Mouse (Mus musculus): ENCODE data around the gene Zmat5.

Zmat5 gene

DNA sequence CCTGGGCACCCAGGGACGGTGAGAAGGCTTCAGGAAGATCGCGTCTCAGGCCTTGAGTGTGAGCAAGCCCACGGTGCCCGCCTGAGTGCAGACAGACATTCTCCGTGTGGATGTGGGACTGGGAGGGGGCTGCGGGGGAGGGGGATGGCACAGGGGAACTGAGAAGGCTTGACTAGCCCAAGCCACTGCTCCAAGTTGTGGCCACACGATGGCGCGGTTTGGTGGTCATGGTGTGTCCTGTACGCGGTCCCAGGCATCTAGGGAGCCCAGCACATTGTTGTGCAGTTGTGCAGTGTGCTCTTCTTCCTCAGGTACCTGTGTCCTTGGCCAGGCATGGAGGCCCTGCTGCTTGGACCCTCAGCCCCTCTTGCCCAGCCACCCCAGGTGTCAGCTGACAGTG lies 29.7 kb downstream of the Zmat5 start:
- DNase-seq (ENCODE audit: low spot score in 2 of 2) = no peak

- no peak for DNase-seq (ENCODE audit: low spot score in 2 of 2)
These were observed 31.9 kb downstream of the Zmat5 start for GRCm38 (mm10) chr11:4736355-4736754.

DNA sequence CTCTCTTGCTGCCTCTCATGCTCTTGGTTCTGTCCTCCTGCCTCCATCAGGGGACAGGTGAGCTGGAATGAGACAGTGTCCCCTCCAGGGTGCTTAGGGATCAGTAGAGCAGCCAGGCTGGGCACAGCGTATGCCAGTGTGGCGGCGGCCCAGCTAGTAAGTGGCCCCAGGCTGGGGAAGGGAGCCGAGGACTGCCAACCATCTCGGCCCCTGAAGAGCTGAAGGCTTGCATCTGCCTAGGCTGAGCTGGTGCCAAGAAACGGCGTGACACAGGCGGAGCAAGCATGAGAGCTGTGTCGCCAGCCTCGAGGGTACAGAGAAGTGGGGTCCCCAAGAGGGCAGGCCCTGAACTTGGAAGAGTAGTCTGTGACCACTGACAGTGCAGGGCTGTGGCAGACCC lies 33.2 kb downstream of the Zmat5 start:
- no peak for DNase-seq (ENCODE audit: low spot score in 2 of 2)

GRCm38 (mm10) chr11:4738719-4739118 lies 34.2 kb downstream of the Zmat5 start:
- DNase-seq (ENCODE audit: low spot score in 2 of 2) = no peak

DNA sequence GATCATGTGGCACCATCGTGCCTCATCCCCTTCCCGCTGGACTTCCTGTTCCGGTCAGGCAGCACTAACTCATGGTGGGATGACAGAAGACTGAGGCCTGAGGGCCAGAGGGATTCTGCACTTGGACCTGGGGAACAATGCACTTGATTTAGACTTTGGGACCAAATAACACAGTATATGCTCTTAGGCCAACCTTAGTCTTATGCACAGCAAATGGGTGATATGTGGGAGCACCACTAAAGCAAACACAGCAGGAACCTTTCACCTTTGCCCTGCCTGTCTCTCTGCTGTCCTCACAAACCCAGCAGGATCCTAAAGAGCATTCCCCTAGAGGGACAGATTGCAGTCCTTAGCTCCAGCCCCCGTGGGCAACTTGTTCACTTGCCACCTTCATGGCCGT lies 36.3 kb downstream of the Zmat5 start:
- DNase-seq (ENCODE audit: low spot score in 2 of 2) = no peak

GRCm38 (mm10) chr11:4744691-4745090 lies 40.2 kb downstream of the Zmat5 start:
- no peak for DNase-seq (ENCODE audit: low spot score in 2 of 2)

DNA sequence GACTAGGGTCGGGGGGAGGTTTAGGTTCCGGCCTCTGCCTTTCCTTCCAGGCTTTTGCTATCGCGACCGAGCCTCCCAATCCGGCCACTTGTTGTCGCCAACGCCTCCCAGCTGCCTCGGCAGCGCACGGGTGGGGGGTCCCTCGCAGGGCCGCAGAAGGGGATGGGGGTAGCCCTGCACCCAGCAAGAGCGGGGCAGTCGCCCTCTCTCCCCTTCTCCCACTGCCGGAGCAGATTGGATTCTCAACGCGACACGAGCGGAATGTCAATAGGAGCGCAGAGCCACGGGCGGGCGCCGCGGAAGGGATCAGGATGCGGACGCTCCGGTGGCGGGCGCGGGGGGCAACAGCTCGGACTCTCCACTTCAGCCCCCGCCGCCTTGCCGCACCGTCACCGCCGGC lies 41.5 kb downstream of the Zmat5 start:
- no peak for DNase-seq (ENCODE audit: low spot score in 2 of 2)

DNA sequence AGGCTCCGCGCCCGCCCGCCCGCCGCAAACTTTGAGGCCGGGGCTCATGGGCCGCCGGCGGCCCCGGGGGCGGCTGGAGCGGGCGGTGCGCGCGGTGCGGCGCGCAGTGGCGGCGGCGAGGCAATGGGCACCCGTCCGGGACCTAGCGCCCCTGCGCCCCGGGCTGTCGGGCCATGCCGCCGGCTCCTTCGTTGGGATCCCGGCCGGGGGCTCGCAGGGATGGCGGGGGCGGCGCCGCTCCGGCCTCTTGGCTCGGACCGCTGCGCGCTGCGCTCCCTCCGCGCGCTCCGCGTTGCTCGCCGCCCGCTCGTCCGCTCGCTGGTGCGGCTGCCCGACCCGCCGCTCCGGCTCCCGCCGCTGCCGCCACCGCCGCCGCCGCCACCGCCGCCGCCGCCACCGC lies 42.3 kb downstream of the Zmat5 start, which contains the start of gene Cabp7:
Gene Cabp7 (minus strand): TSS at position 46 of the 400 bp plus-strand sequence.
- no peak for DNase-seq (ENCODE audit: low spot score in 2 of 2)

DNA sequence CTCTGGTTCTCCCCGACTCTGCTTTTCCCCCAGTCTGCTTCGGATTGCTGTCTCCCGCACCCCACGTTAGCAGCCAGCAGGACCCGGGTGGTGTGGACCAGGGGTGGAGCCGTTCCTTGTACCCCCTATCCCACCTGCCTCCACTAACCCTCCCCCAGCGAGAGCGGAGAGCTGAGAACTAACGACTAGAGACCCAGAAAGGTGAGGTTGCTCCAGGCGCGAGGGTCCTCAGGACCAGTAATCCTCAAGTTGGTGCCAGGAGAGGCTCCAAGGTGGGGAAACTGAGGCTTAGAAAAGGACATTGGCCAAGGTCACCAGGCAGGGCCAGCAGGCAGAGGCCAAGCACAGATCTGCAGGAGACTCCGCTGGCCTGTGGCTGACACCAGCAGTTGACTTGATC lies 42.8 kb downstream of the Zmat5 start:
- DNase-seq (ENCODE audit: low spot score in 2 of 2) = no peak

- peak in 1 of 2 experiments; percentile 43 for DNase-seq (ENCODE audit: low spot score in 2 of 2)
These were observed 45.8 kb downstream of the Zmat5 start for GRCm38 (mm10) chr11:4750263-4750662.

DNA sequence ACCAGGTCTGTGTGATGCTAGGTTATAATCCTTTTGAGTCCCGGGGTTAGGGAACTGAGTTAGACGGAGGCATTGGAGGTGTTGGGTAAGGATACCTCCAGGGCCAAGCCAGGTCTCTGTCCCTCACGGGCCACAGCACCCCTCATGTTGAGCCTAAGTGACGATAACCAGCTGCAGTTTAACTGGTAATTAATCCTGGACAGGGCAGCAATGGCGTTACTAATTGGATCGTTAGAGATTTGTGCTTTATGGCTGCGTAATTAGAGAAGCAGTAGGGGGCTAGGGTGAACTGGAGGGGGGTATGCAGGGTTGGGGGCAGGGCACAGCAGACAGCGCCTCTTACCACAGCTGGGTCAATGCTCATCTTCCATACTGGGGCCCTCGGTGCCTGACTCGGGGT lies 48.4 kb downstream of the Zmat5 start:
- no peak for DNase-seq (ENCODE audit: low spot score in 2 of 2)

- no peak for DNase-seq (ENCODE audit: low spot score in 2 of 2)
These were observed 49.6 kb downstream of the Zmat5 start for GRCm38 (mm10) chr11:4754036-4754435.

GRCm38 (mm10) chr11:4754867-4755266 lies 50.4 kb downstream of the Zmat5 start:
- DNase-seq (ENCODE audit: low spot score in 2 of 2) = no peak

DNA sequence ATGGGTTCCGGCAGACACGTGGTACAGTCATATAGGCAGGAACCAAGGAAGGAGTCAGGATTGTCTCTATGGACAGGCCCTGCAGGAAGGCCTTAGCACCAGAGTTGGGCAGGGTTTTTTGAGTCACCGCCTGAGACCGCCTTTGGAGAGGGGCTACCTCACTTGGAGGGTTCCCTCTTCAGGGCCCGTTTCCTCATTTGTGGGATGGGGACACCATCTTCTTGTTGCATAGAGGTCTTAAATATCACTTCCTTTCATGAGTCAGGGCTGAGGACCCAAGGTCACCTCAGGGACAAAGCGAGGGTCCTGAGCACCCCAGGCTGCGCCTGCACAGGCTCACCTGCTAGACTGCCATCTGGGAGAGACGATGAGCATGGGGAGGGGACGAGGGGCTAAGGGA lies 52.0 kb downstream of the Zmat5 start:
- no peak for DNase-seq (ENCODE audit: low spot score in 2 of 2)

DNA sequence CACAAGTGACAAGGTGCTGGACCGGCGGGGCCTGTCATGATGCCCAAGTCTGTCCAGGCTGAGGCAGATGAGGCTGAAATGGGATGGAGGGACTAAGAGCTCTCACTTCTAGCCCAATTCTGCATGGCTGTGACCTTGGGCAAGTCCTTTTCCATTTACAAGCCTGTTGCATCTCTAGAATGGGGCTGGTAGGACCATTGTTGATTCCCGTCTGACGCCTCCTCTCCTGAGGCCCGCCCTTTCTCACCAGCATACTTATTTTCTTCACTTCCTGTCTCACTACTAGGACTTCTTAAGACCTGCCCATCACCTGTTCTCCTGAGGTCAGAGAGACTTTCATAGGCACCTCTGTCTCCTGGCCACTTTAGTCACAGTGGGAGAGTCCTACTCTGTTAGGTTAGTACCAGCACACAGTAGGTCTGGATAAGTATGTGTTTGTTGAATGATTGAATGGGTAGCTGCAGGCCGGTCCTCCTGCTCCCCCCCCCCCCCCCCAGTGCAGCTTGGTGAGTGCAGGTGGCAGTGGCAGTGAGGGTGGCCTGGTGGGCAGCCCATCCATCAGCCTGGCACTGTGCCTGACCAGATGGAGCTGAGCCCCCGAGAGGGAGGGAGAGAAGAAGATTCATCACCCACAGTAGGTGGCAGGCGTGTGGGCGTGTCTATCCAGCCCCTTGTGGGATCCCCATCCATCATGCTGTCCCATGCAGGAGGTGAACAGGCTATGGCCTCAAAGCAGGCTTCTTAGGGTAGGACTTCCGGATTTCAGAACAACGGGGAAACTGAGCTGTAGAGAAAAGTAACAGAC lies 52.7 kb downstream of the Zmat5 start:
- DNase-seq (ENCODE audit: low spot score in 2 of 2) = no peak

- DNase-seq (ENCODE audit: low spot score in 2 of 2) = no peak
These were observed 53.3 kb downstream of the Zmat5 start for GRCm38 (mm10) chr11:4757789-4758158.

DNA sequence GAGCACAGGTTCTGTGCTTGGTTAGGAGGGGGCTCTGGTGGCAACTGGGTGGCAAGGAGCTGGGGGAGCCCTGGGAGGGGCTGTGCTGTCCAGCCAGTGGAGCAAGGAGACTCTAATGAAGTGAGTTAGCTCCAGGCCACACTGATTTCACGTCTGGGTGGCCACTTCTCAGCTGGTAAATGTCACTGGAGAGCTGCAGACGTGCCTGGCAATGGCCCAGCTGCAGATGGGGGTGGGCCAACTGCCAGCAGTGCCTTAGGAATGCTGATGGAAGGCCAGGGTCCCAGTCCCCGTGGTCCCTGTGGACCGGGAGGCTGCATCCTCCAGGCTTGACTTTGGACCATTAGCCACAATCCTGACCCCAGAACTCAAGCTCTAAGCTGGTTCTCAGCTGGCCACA lies 56.0 kb downstream of the Zmat5 start:
- no peak for DNase-seq (ENCODE audit: low spot score in 2 of 2)

DNA sequence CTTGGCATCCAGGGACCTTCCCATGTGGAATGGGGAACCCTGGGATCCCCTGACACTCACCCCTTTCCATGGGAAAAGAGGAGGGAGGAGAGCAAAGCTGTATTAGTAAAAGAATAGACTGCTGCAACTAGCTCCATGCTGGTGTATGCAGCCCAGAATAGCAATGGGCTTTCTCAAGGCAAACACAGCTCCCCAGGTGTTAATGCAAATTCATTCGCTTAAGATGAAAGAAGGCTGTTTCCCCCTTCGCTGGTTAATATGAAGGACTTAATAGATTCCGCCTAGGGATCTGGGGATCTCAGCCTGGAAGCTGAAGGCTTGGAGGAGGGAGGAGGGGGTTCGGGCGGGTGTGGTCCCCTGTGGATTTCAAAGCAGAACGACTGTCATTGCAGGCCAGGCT lies 57.5 kb downstream of the Zmat5 start:
- no peak for DNase-seq (ENCODE audit: low spot score in 2 of 2)

- no peak for DNase-seq (ENCODE audit: low spot score in 2 of 2)
These were observed 58.0 kb downstream of the Zmat5 start for GRCm38 (mm10) chr11:4762511-4762910.

DNA sequence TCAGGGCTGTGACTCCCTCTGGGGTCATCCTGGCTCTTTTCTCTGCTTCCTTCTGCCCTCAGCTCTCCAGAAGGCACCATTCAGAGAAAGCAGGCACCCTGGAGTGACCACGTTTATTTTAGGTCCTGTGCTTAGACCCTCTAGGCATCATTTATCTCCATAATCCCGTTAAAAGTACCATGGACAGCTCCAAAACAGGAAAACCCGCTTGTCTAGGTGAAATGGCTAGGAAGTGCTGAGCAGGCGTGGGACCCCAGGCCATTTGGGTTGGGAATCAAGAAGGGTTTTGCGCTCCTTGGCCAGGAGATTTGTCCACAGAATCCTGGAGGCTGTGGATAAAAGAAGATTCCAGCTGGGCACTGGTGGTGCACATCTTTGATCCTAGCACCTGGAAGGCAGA lies 59.2 kb downstream of the Zmat5 start:
- DNase-seq (ENCODE audit: low spot score in 2 of 2) = no peak

GRCm38 (mm10) chr11:4764476-4764875 lies 60.0 kb downstream of the Zmat5 start:
- DNase-seq (ENCODE audit: low spot score in 2 of 2) = no peak

- no peak for DNase-seq (ENCODE audit: low spot score in 2 of 2)
These were observed 63.9 kb downstream of the Zmat5 start for GRCm38 (mm10) chr11:4768399-4768798.

DNA sequence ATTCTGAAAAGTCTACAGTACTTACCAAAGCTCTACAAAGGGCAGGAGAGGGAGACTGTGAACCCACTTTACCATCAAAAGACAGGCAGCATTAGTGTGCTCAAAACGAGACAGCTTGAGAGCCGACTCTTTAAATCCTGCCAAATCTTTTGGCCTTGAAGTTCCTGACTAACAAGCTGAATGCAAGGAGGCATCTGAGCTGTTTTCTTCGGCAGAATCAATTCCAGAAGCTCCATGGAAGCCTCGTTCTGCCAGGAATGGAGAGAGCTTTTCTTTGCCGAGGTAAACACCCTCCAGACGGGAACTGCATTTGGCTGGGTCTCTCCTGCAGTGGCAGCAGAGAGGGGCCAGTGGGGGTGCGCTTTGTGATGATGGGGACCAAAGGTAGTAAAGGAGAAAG lies 64.8 kb downstream of the Zmat5 start:
- no peak for DNase-seq (ENCODE audit: low spot score in 2 of 2)

GRCm38 (mm10) chr11:4769881-4770280 lies 65.4 kb downstream of the Zmat5 start:
- no peak for DNase-seq (ENCODE audit: low spot score in 2 of 2)
